Mouse (Mus musculus) liver, embryonic 14.5 days (tissue): ENCODE measurements around the gene Robo1. TPM values are rescaled to one million over a fixed set of nuclear protein-coding genes. Genes with fewer than 3 reads are reported as not detected.

Source experiments
- ATAC-seq: fragments of 200-750 bp; cut with Nextera tagmentation; 2 replicates; pipeline ENCODE4 v1.8.0; 2017; ENCODE audit warnings: moderate number of reproducible peaks, mild to moderate bottlenecking, moderate library complexity; ENCODE audit not compliant: insufficient read depth
- DNase-seq, 3 experiments: peaks; one replicate each; pipeline ENCODE4 v3.0.0-alpha.2; 2012 to 2013; ENCODE audit warnings: low read depth in 3 of 3, low spot score in 3 of 3
- H3K27ac ChIP-seq: fragments of 300-500 bp; sonication (generic); 2 replicates; pipeline ENCODE4 v1.5.1; 2014; ENCODE audit warnings: moderate library complexity, mild to moderate bottlenecking, control low read depth, inconsistent platforms
- H3K27me3 ChIP-seq: fragments of 300-500 bp; sonication (generic); 2 replicates; pipeline ENCODE4 v1.6.1; 2014; ENCODE audit warnings: mild to moderate bottlenecking, low read length, moderate library complexity; ENCODE audit not compliant: control insufficient read depth, insufficient read depth
- H3K36me3 ChIP-seq: fragments of 300-500 bp; sonication (generic); replicated peaks from 2 replicates; pipeline ENCODE4 v1.6.1; 2014; ENCODE audit warnings: low read depth; ENCODE audit not compliant: control insufficient read depth, insufficient read depth
- H3K4me1 ChIP-seq, 2 experiments: fragments of 200-500 bp in 1 of 2; fragments of 300-500 bp in 1 of 2; sonication (generic) in 1 of 2; replicated peaks; 2 replicates each; pipeline ENCODE4 v1.6.1; 2012 to 2014; ENCODE audit warnings: antibody characterized with exemption in 1 of 2, inconsistent platforms in 1 of 2, low read length in 1 of 2; ENCODE audit not compliant: control insufficient read depth in 2 of 2, insufficient read depth in 2 of 2
- H3K4me2 ChIP-seq: fragments of 300-500 bp; sonication (generic); 2 replicates; pipeline ENCODE4 v1.6.1; 2014; ENCODE audit warnings: low read depth, mild to moderate bottlenecking, control low read depth, moderate library complexity
- H3K4me3 ChIP-seq, 2 experiments: fragments of 200-500 bp in 1 of 2; fragments of 300-500 bp in 1 of 2; sonication (generic) in 1 of 2; 2 replicates each; pipeline ENCODE4 v1.5.1; 2012 to 2014; ENCODE audit warnings: low read depth in 2 of 2, low read length in 2 of 2, mild to moderate bottlenecking in 2 of 2, control low read depth in 1 of 2, inconsistent platforms in 1 of 2, moderate library complexity in 1 of 2; ENCODE audit not compliant: insufficient read depth in 1 of 2
- H3K9ac ChIP-seq: fragments of 300-500 bp; sonication (generic); replicated peaks from 2 replicates; pipeline ENCODE4 v1.6.1; 2014; ENCODE audit warnings: mild to moderate bottlenecking, control low read depth, moderate library complexity
- H3K9me3 ChIP-seq: fragments of 300-500 bp; sonication (generic); 2 replicates; pipeline ENCODE4 v1.6.1; 2016; ENCODE audit warnings: low read length, mixed read lengths; ENCODE audit not compliant: control insufficient read depth
- CTCF ChIP-seq: IDR thresholded peaks from 2 replicates; pipeline ENCODE4 v1.5.1; 2016; ENCODE audit warnings: antibody characterized with exemption, low read depth, control low read depth
- EP300 ChIP-seq: IDR thresholded peaks from 2 replicates; pipeline ENCODE4 v1.6.1; 2016; ENCODE audit warnings: antibody characterized with exemption, low read depth
- WGBS: fragments of 180-500 bp; shearing (Covaris S2); extraction: QIAGEN DNeasy Blood & Tissue Kit; methylation state at CpG from one replicate; pipeline ENCODE4 v1.1.7; 2014; ENCODE audit not compliant: insufficient replicate concordance; 5-methylcytosine and 5-hydroxymethylcytosine counted together
- polyA plus RNA-seq, 2 experiments: library from polyadenylated mRNA; depleted of rRNA in 1 of 2; stranded (reverse) in 1 of 2; unstranded in 1 of 2; fragments of >200 nt; fragmentation: Nextera tagmentation in 1 of 2; extraction: Ambion mirVana in 1 of 2; gene quantifications; 2 replicates each; pipeline versions ENCODE4 v1.2.1 to v1.2.3; 2012 to 2014

The Robo1 gene
- polyA plus RNA-seq, 2 experiments: 3.1 to 3.4 TPM

DNA sequence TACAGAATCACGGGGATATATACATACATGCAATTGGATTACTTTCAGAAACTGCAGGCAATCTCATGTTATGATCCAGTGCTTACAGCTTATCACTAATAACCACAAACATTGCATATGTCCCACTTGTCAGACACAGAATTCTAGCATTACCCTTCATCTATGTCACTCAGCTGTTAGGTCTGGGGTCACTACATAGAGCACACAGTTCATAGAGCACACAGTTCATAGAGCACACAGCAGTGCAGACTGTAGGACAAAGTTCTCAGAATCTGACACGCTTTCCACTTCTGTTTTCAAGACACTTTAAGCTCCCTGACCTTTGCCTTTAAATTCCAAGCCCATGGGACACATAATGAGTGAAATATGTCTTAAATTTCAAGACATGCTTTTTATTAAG, 307.3 kb downstream of the Robo1 start:
- no peak for DNase-seq
- Histone ChIP-seq H3K27me3 (no peaks in the 10 kb centered on the region), H3K9me3 (no peaks in the 10 kb centered on the region), H3K36me3 (no peaks in the 10 kb centered on the region), H3K4me2 (no peak overlapping the region), H3K27ac (no peak overlapping the region), H3K9ac (no peak overlapping the region), H3K4me3 (no peak overlapping the region), H3K4me1 (no peaks in the 10 kb centered on the region)
- WGBS: 47% methylated on average over 2 of the region's 2 CpGs
- TF ChIP-seq EP300: no peak
- no peak for TF ChIP-seq CTCF
- ATAC-seq: no peak

DNA sequence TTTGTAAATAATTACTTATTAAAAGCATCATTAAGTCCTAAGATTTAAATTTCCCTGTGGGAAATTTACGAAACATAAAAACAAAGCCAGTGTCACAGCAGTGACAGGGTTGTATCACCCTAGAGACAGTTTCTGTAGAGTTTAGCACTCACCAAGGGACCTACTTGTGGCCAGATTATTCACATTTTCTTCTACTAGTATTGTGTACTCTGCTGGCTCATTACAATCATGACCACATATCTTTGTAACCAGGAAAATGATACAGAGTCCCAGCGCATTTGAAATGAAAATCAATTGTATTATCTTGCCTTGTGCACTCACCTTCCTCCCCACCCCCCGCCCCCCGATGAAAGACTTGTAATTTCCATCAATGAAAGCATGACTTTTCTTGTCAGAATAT, 314.3 kb downstream of the Robo1 start:
- Histone ChIP-seq H3K27ac (no peak overlapping the region), H3K4me1 (no peaks in the 10 kb centered on the region), H3K27me3 (no peaks in the 10 kb centered on the region), H3K4me3 (no peak overlapping the region), H3K4me2 (no peak overlapping the region), H3K9ac (no peak overlapping the region), H3K36me3 (no peaks in the 10 kb centered on the region), H3K9me3 (no peaks in the 10 kb centered on the region)
- TF ChIP-seq EP300 (no peak), CTCF (no peak)
- no peak for DNase-seq
- ATAC-seq: no peak
- 64% methylated on average over 4 of the region's 4 CpGs for WGBS

DNA sequence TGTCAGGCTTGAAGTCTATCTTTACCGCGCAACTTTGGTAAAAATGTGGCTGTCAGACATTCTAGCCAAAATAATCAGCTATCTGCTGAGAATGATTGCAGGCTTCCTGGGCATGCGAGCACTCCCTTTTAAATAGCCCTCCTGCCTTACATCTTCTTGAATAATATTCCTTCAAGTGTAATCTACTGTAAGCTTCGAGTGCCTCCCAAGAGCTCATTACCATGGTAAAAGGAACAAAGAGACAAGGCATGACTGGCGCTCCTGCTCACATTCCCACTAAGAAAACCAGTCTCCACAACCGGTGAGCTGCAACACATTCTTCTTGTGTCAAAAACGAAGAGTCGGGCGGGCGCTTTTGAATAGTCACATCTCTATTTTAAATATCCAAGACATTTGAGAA, 314.8 kb downstream of the Robo1 start:
- ATAC-seq: no peak
- Histone ChIP-seq H3K4me3 (no peak overlapping the region), H3K9me3 (no peaks in the 10 kb centered on the region), H3K27me3 (no peaks in the 10 kb centered on the region), H3K4me1 (no peaks in the 10 kb centered on the region), H3K4me2 (no peak overlapping the region), H3K27ac (no peak overlapping the region), H3K9ac (no peak overlapping the region), H3K36me3 (no peaks in the 10 kb centered on the region)
- DNase-seq: no peak
- TF ChIP-seq CTCF (no peak), EP300 (no peak)
- WGBS: 73% methylated on average over 10 of the region's 10 CpGs

DNA sequence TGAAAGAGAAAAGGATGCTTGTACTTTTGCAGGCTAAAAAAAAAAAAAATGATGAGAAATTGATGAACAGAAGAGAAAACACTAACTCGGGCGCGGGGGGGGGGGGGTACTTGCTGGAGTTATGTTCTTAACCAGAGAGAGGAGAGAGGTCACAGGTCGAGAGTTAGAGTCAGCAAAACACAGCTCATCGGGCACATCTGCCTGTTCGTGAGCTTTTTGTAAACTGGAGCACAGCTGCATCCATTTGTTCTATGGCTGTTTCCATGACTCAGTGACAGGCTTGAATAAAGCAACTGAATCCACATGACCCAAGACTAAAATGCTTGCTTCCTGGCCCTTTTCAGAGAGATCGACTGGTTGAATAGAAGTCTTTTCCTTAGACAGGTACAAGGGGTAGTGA, 325.7 kb downstream of the Robo1 start:
- 49% methylated on average over 7 of the region's 7 CpGs for WGBS
- ATAC-seq: no peak

DNA sequence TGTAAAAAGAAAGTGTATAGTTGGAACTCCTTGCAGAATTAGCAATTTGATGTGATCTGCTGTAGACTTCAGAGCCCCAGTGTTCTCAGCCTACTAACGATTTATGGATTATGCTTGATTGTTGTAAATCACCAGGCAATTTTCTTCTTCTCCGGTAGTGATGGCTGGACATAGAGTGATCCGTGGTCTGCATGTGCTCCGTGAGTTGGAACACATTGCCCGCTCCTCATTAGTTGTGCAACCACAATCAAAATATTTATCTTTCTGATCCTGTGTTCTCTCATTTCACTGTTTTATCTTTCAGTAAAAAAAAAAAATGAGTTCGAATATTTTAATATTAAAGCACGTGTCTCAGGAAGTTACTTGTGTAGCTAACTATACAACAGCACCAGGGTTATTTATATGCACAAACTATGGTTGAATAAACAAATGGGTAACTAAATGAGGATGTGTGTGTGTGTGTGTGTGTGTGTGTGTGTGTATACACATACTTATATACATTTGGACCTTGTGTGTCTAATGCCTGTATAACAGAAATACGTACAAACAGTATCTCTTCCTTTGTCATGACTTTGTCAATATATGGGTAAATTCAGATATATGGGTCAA, 331.3 kb downstream of the Robo1 start:
- H3K27me3 ChIP-seq: no peaks in the 10 kb centered on the region
- H3K36me3 ChIP-seq: no peaks in the 10 kb centered on the region
- H3K4me1 ChIP-seq: no peaks in the 10 kb centered on the region
- H3K9ac ChIP-seq: no peak overlapping the region
- DNase-seq (no peak), ATAC-seq (no peak)
- WGBS: 72% methylated on average over 8 of the region's 8 CpGs
- H3K9me3 ChIP-seq: no peaks in the 10 kb centered on the region
- no peak overlapping the region for H3K4me3 ChIP-seq
- no peak overlapping the region for H3K27ac ChIP-seq
- no peak overlapping the region for H3K4me2 ChIP-seq
- no peak for TF ChIP-seq CTCF

More for the DNA sequence above, 325.7 kb downstream of the Robo1 start:
- DNase-seq: no peak
- no peaks in the 10 kb centered on the region for H3K9me3 ChIP-seq
- H3K4me1 ChIP-seq: no peaks in the 10 kb centered on the region
- no peak for TF ChIP-seq CTCF
- TF ChIP-seq EP300: no peak
- H3K27ac ChIP-seq: no peak overlapping the region
- no peak overlapping the region for H3K4me2 ChIP-seq
- no peak overlapping the region for H3K4me3 ChIP-seq
- H3K36me3 ChIP-seq: no peaks in the 10 kb centered on the region
- no peaks in the 10 kb centered on the region for H3K27me3 ChIP-seq
- no peak overlapping the region for H3K9ac ChIP-seq
